Mouse (Mus musculus): Measurements from ENCODE around the gene Prkn.

GRCm38 (mm10) chr17:11820757-11821156 is 980.6 kb downstream of the Prkn start:
- no peak for TF ChIP-seq GATA1 (IDR thresholded peaks at IDR 0.05; ENCODE audit: borderline replicate concordance, low read length)
- TF ChIP-seq POLR2AphosphoS5 (IDR thresholded peaks at IDR 0.05; ENCODE audit: insufficient replicate concordance, low read depth, low read length) = no peak
- no peak for TF ChIP-seq CTCF (IDR thresholded peaks at IDR 0.05; ENCODE audit: low read depth, low read length)
- TF ChIP-seq TAL1 (conservative IDR thresholded peaks at IDR 0.05; ENCODE audit: low read depth, low read length) = no peak

All from G1E (cell line).